Mouse (Mus musculus): Measurements from ENCODE around the gene Cenpu. TPM values are rescaled to one million over a fixed set of nuclear protein-coding genes. Genes with fewer than 3 reads are reported as not detected.

Gene Cenpu
- total RNA-seq (2021), result 1 to 10 TPM; 1.2 to 2.3 TPM
- long read RNA-seq, experiment 1, partial matches to known transcripts, result 0 of 2 reads
- long read RNA-seq, experiment 1, other reads (novel, unspliced or antisense), result 1 of 2 reads
- long read RNA-seq, experiment 2, partial matches to known transcripts, result 0 of 2 reads
- long read RNA-seq, experiment 2, other reads (novel, unspliced or antisense), result 1 of 2 reads

DNA sequence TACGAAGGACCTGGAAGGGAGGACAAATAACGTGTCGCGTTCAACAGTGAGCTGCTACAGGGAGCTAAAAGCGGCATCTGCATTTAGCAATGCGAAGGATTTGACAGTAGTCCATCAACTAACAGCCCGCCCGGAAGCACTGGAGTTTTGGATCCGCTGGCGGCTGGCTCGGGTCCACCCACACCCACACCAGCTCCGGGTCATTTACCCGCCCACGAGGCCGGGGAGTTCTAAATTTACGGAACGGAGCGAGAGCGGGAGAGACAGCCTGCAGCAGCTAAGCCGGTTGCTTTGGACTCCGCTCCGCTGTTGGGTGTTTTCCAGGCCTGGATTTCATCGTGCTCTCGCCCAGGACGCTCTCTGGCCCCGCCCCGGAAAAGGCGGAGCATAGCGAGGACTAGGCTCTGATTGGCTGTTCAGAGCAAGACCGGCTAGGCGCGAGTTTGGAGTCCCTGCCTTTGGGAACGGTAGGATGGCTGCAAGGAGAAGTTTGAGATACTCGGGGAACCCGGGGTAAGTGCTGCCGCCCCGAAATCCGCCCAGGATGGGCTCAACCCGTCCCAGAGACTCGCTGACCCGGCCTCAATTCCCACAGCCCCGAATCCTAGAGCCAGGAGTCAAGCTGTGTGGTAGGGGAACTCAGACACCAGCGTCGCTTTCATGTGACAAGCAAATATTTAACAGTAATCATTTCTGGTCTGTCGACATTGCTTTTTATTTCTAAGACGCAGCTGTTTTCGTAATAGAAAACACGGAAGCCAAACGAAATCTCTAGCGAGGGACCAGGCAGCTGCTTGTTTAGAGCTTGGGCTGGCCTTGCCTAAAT, at the start of gene Cenpu:
Gene Cenpu, plus strand, starts transcription at position 414 of the 826 bp plus-strand sequence.
- H3K4me3 ChIP-seq, result peak within 1 kb of the TSS; percentile 66
- peak within 1 kb of the TSS; percentile 86 for H3K27ac ChIP-seq
- no peak for TF ChIP-seq CTCF (conservative IDR thresholded peaks at IDR 0.05)
- peak; percentile 100 for DNase-seq (ENCODE audit: low spot score in 2 of 2)

GRCm38 (mm10) chr8:46502333-46503071, 49.3 kb upstream of the Cenpu start:
- TF ChIP-seq CTCF (conservative IDR thresholded peaks at IDR 0.05), result no peak
- no peak for DNase-seq (ENCODE audit: low spot score in 2 of 2)
- Histone ChIP-seq H3K4me3 (no peak overlapping the region), H3K27ac (no peak overlapping the region)

GRCm38 (mm10) chr8:46503072-46503695, 48.6 kb upstream of the Cenpu start:
- Histone ChIP-seq H3K27ac (no peak overlapping the region), H3K4me3 (no peak overlapping the region)
- DNase-seq (ENCODE audit: low spot score in 2 of 2), result no peak
- no peak for TF ChIP-seq CTCF (conservative IDR thresholded peaks at IDR 0.05)

DNA sequence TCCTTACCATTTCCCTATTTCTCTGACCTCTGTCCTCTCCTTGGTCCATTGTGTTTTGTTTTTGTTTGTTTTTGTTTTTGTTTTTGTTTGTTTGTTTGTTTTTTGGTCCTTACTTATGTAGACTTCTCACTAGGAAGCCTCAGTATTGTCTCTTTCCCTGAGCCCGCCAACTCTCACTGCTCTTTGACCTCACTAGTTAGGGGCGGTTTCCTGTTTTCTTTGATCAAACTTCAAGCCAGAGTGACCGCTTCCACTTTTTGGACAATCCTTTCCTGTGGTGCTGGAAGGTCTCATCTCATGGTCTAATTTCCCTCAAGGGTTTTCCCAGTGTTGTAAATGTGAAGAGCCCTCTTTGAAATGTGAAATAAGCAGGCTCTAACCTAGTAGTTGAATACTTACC, 47.6 kb upstream of the Cenpu start:
- H3K4me3 ChIP-seq, result no peak overlapping the region
- DNase-seq (ENCODE audit: low spot score in 2 of 2), result no peak
- no peak for TF ChIP-seq CTCF (conservative IDR thresholded peaks at IDR 0.05)

DNA sequence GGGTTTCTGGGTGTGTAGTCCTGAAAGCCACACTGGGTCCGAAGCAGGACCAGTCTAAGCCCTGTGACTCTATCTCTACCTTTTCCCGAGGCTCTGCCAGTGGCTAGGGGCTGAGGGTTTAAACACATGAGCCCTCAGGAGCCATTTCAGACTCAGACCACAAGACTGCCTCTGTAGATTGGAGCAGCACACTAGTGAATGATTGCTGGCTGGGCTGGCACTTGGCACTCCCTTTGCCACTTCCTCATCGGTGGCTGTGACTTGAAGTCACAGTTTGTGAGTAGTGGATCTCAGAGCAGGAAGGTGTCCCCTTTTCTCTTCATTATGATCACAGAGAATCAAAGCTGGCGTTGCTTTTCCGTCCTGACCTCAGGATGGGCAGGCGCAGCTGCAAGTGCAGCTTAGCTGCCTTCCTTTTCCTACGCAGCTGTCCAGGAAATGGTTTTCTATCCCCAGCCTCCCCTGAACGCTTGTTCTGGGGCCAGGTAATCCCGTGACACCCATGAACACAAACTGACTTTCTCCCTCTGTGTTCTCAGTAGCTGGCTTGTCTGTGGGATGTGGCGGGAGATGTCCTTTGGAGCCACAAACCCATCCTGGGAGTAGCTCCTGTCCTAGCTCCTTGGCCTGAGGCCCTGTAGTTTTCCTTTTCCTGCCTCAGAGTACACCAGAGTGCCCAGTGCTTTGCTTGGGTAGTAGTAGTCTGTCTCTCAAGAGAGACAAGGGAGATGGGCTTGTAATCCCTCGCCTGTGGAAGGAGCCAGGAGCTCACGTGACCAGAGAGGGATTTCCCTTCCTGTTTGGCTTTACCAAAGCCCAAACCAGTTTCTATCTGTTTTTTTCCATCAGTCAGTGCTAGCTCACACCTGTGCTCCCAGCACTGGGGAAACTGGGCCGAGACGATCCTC, 43.1 kb upstream of the Cenpu start:
- no peak overlapping the region for H3K4me3 ChIP-seq
- no peak for DNase-seq (ENCODE audit: low spot score in 2 of 2)
- TF ChIP-seq CTCF (conservative IDR thresholded peaks at IDR 0.05), result no peak
- no peak overlapping the region for H3K27ac ChIP-seq

More for the DNA sequence above, 47.6 kb upstream of the Cenpu start:
- no peak overlapping the region for H3K27ac ChIP-seq

- DNase-seq (ENCODE audit: low spot score in 2 of 2), result no peak
- Histone ChIP-seq H3K27ac (no peak overlapping the region), H3K4me3 (no peak overlapping the region)
- TF ChIP-seq CTCF (conservative IDR thresholded peaks at IDR 0.05), result no peak
These were observed 42.4 kb upstream of the Cenpu start for GRCm38 (mm10) chr8:46509474-46509873.

DNA sequence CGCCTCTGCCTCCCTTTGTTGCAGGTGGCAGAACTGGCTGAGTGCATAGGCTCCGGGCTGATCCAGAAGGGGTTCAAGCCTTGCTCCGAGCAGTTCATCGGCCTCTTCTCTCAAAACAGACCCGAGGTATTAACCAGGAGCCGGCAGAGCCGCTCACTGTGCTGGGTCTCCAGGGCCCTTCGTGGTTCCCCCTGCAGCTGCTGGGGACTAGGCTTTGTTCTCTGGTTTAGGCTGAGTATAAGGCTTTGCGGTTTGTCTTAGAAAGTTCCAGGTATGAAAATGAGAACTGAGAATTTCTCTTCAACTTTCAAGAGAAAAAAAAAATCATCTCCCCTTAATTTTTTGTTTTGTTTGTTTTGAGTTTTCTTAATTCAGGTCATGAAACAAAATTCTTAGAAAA, 40.5 kb upstream of the Cenpu start:
- Histone ChIP-seq H3K27ac (no peak overlapping the region), H3K4me3 (no peak overlapping the region)
- no peak for TF ChIP-seq CTCF (conservative IDR thresholded peaks at IDR 0.05)
- DNase-seq (ENCODE audit: low spot score in 2 of 2), result no peak

DNA sequence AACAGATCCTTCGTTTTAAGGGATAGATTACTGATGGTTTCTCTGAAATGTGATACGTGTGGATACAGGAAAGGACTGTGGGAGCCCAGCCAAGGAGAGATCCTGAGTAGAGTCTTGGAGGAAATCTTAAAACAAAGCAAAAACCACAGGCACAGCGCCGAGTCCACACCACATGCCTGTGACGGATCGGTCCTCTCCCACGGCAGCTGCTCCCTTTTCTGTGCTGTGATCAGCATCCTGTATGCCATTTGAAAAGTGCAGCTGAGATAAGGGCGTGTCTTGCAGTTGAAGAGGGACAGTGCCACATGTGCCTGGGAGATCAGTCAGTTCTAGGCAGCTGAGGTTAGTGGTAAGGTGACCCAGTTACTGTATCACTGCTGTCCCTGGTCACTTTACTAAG, 39.3 kb upstream of the Cenpu start:
- DNase-seq (ENCODE audit: low spot score in 2 of 2), result peak in 1 of 2 experiments; percentile 26
- no peak for TF ChIP-seq CTCF (conservative IDR thresholded peaks at IDR 0.05)
- Histone ChIP-seq H3K27ac (no peak overlapping the region), H3K4me3 (no peak overlapping the region)

GRCm38 (mm10) chr8:46514027-46514426, 37.8 kb upstream of the Cenpu start:
- no peak overlapping the region for H3K27ac ChIP-seq
- no peak for TF ChIP-seq CTCF (conservative IDR thresholded peaks at IDR 0.05)
- no peak for DNase-seq (ENCODE audit: low spot score in 2 of 2)
- no peak overlapping the region for H3K4me3 ChIP-seq

DNA sequence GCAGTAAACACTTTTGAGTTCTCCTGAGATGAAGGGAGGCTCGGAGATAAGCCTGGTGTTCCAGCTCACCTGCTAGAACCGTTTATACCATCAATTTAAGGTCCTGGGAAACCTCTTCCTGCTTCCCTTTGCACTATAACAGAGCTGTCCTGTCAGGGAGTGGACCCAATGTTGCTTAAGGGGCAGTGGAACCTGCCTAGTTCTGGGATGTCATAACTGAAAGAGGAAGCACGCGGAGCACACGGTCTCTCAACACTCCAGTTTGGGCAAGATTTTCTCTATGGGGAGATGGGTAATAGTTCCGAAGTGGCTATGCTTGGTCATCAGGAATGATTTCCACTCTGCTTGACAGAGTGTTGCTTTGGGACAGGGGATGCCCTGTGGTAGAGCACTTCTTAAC, 31.2 kb upstream of the Cenpu start:
- no peak for DNase-seq (ENCODE audit: low spot score in 2 of 2)
- no peak overlapping the region for H3K4me3 ChIP-seq
- TF ChIP-seq CTCF (conservative IDR thresholded peaks at IDR 0.05), result no peak
- H3K27ac ChIP-seq, result no peak overlapping the region

GRCm38 (mm10) chr8:46526098-46526497, 25.7 kb upstream of the Cenpu start:
- DNase-seq (ENCODE audit: low spot score in 2 of 2), result no peak
- no peak for TF ChIP-seq CTCF (conservative IDR thresholded peaks at IDR 0.05)
- H3K27ac ChIP-seq, result no peak overlapping the region
- H3K4me3 ChIP-seq, result no peak overlapping the region

DNA sequence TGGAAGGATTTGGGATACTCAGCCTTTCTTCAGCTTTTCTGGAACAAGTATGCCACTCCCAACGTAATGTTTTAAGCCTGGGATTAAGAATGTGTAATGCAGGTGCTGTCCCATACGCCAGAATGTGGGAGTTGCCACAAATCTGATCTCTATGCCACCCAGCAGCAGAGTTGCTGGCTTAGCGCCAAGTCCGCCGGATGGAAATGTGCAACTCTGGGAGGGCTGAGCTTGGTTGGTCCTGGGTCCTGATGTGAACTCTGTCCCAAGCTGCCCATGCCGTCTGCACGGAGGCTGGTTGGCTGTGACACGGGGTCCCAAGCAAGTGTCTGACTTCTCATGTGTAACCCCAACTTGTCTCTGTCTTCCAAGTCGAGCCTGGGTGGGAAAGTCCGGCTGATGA, 25.0 kb upstream of the Cenpu start:
- TF ChIP-seq CTCF (conservative IDR thresholded peaks at IDR 0.05), result no peak
- Histone ChIP-seq H3K27ac (no peak overlapping the region), H3K4me3 (no peak overlapping the region)
- DNase-seq (ENCODE audit: low spot score in 2 of 2), result no peak
